Mouse (Mus musculus) thymus, postnatal 14 days (tissue): ENCODE data around the gene Zfp599.
A peak's percentile ranks its signal among the peaks of the same experiment; 100 is the strongest.
"Not testable (repeated sequence)": the region's sequence is repeated elsewhere in the genome, so short reads cannot be mapped to it uniquely, and the experiment has no call there.

Experiments
- DNase-seq: peaks from one replicate; pipeline ENCODE4 v3.0.0; 2021

Gene Zfp599

DNA sequence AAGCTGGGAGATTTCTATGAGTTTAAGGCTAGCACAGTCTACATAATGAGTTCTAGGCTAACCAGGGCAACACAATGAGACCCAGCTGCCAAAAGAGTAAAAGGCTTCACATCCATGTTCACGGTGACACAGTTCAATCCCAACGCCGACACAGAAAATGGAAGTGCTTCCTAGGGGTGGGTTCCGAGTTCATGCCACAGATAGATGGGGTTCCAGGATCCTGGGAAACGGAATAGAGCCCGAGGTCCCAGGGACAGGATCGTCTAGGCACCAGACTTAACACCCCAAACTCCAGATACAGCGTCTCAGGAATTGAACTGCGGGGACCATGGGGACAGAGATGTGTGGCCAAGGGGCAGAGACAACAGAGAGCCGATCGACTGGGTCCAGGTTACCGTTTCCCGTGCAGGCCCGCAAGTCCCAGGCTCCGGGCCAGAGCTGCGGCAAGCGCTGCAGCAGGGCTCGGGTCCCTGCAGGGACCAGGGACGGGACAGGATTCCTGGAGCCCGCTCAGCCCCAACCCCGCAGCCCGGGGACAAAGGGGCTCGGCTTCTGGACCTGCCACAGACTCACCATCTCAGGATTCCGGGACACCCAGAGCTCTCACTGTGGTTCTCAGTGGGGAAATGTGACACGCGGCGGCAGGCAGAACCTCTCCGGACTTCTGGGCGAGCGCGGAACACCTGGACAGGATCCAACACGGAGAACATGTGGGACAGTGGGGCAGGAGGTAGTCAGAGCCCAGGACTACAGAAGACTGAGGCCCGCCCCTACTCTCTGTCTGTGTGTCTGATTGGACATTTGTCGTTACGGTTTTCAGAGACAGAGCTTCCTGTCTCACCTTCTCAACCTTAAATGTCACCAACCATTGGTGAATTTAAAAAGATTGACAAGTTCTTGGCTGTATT, at the start of gene Zfp599:
Gene Zfp599 (minus strand): TSS at position 712 of the 908 bp plus-strand sequence.
- DNase-seq, result peak; percentile 79

- not testable (repeated sequence) for DNase-seq
Measured at GRCm38 (mm10) chr9:22307920-22308262, 48.2 kb upstream of the Zfp599 start.

GRCm38 (mm10) chr9:22307156-22307919, 47.6 kb upstream of the Zfp599 start, which contains the start of gene Zfp810:
Gene Zfp810 (minus strand): TSS chr9:22307648.
- peak; percentile 96 for DNase-seq

DNA sequence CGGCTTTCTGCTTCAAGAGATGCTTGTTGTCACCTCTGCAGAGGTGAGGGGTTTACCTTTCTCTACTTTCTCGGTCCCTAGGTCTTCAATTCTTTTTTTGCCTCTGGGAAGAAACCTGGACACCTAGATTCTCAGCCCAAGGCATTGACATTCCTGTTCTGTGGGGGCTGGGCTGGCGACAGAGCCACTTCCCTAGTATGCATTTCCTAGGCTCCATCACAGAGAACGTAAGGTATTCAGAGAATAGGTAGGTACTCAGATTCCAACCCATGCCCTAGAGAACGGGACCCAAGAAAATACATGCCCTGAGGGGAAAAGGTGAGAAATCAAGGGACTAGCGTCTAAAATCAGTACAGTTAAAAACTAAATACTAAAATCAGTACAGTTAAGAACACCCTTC, 47.0 kb upstream of the Zfp599 start:
- DNase-seq, result peak; percentile 5

- no peak for DNase-seq
Measured at GRCm38 (mm10) chr9:22302199-22302598, 42.5 kb upstream of the Zfp599 start.

DNA sequence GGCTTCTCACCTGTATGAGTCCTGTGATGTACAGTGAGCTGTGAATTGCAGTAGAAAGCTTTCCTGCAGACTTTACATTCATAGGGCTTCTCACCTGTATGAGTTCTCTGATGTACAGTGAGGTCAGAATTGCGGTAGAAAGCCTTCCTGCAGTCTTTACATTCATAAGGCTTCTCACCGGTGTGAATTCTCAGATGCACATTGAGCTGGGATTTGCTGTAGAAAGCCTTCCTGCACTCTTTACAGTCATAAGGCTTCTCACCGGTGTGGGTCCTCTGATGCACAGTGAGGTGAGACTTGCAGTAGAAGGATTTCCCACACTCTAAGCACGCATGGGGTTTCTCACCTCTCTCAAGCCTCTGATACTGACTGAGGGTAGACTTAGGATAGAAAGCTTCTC, 19.0 kb upstream of the Zfp599 start:
- DNase-seq, result no peak

- no peak for DNase-seq
Measured at GRCm38 (mm10) chr9:22268886-22269285, 9.2 kb upstream of the Zfp599 start.

- no peak for DNase-seq
Measured at GRCm38 (mm10) chr9:22262611-22263010, 2.9 kb upstream of the Zfp599 start.

DNA sequence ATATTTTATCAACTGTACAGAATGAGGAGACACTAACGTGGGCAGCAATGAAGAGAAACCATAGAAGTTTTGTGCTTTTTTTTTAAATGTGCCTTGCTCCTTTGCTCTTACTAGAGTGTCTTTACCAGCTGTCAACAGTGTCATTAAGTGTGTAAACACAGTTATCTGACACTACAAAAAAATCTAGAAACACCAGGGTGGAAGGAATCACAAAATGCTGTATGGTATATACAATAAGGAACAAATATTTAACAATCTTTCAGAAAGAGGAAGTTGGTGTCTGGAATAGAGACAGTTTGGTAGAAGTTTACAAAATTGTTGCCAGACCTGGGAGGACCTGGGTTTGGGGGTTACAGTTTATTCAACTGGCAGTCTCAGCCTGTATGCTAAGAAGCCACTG, 1.9 kb upstream of the Zfp599 start:
- DNase-seq, result no peak

- DNase-seq, result no peak
Measured at GRCm38 (mm10) chr9:22260092-22260422, 362 bp upstream of the Zfp599 start.

GRCm38 (mm10) chr9:22258784-22259183, 911 bp downstream of the Zfp599 start:
- DNase-seq, result no peak

GRCm38 (mm10) chr9:22256579-22256978, 3.1 kb downstream of the Zfp599 start:
- no peak for DNase-seq

DNA sequence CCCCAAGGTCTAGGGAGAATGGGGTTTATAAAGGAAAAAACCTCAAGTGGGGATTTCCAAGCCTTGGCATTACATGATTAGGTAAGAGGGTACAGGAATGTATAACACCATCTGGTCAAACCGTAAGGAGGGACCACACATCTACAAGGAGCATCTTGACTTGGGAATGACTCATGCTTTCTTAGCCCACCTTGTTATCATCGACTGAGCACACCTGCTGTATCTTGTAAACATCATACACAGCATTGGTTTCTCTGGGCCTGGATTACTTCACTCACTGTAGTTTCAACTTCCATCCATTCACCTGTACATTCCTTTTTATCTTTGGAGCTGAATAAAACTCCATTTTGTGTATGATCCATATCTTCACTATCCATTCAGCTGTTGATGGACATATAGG, 15.5 kb downstream of the Zfp599 start:
- no peak for DNase-seq

- DNase-seq, result no peak
Measured at GRCm38 (mm10) chr9:22240001-22240400, 19.7 kb downstream of the Zfp599 start.

DNA sequence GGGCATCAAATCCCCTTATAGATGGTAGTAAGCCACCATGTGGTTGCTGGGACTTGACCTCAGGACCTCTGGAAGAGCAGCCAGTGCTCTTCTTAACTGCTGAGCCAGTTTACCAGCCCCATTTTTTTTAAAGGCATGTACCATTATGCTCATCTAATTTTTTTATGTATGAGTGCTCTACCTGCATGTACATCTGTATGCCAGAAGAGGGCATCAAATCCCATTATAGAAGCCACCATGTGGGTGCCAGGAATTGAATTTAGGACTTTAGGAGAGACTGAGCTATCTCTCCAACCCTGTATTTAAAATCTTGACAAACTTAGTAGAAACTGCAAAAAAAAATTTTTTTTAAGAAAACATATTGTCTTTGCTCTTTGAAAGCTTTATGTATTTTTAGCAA, 29.1 kb downstream of the Zfp599 start:
- no peak for DNase-seq

GRCm38 (mm10) chr9:22230061-22230460, 29.6 kb downstream of the Zfp599 start:
- no peak for DNase-seq

- no peak for DNase-seq
Measured at GRCm38 (mm10) chr9:22229386-22230026, 30.2 kb downstream of the Zfp599 start.

GRCm38 (mm10) chr9:22226846-22227245, 32.8 kb downstream of the Zfp599 start:
- peak; percentile 4 for DNase-seq

DNA sequence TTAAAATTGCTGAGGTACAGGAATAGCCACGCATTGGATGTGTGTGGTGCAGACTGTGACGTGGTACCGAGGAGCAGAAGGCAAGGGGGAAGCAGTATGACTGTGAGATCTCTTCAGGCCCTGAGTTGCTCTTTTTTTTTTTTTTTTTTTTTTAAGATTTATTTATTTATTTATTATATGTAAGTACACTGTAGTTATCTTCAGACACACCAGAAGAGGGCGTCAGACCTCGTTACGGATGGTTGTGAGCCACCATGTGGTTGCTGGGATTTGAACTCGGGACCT, 33.4 kb downstream of the Zfp599 start:
- DNase-seq, result not testable (repeated sequence)

DNA sequence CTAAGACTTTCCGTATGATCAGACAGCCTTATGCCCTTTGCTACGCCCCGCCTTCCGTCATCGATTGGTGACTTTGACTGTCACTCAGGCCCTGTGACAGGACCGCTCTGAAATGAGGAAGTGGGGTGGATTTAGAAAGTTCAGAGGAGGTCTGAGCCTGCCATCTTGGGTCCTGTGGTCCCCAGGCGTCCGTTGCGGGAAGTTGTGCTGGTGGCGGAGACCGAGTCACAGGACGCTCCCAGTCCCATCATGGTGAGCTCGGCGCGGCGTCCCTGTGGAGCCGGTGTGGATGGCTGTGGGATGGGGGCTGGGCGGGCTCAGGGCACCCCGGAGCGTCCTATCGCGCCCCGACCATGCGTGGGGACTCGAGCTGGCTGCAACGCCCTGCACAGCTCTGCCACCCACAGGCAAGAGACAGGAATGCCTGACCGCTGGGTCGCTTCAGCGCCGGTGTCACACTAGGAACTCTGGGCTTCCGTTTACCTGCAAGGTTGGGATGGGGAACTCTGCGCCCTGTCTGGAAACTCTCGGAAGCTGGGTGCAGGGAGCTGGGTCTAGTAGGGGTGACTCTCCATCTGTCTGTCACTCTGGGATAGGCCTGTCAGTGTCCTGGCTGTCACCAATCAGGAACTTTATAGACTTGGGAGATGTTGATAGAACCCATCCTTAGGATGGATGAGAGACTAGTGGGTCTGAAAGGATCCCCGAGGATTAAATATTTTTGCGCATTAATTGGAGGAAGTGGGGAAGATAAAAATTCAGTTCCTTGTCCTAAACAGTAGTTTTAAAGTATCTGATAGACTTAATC, 33.9 kb downstream of the Zfp599 start, which contains the start of gene Zfp809:
Gene Zfp809 (plus strand): TSS at position 134 of the 808 bp plus-strand sequence.
- DNase-seq, result peak; percentile 99

GRCm38 (mm10) chr9:22224536-22225503, 34.9 kb downstream of the Zfp599 start:
- peak; percentile 76 for DNase-seq

- no peak for DNase-seq
Measured at GRCm38 (mm10) chr9:22224066-22224465, 35.6 kb downstream of the Zfp599 start.
